Mouse (Mus musculus) kidney, embryonic 16.5 days (tissue): ENCODE data around the gene Sgo2a. TPM values are rescaled to one million over a fixed set of nuclear protein-coding genes. Genes with fewer than 3 reads are reported as not detected.
"Not testable (repeated sequence)": the region's sequence is repeated elsewhere in the genome, so short reads cannot be mapped to it uniquely, and the experiment has no call there.

Source experiments
- ATAC-seq: fragments of 200-750 bp; cut with Nextera tagmentation; 2 replicates; pipeline ENCODE4 v1.8.0; 2017; ENCODE audit warnings: moderate TSS enrichment; ENCODE audit not compliant: low FRiP score, low TSS enrichment
- H3K27ac ChIP-seq: fragments of 300-500 bp; sonication (generic); 2 replicates; pipeline ENCODE4 v1.5.1; 2014; ENCODE audit warnings: low read length
- H3K27me3 ChIP-seq: fragments of 300-500 bp; sonication (generic); 2 replicates; pipeline ENCODE4 v1.6.1; 2014; ENCODE audit warnings: low read length, control low read depth, mixed read lengths; ENCODE audit not compliant: insufficient read depth
- H3K36me3 ChIP-seq: fragments of 300-500 bp; sonication (generic); 2 replicates; pipeline ENCODE4 v1.6.1; 2014; ENCODE audit warnings: low read length, control low read depth, mixed read lengths; ENCODE audit not compliant: insufficient read depth
- H3K4me1 ChIP-seq: fragments of 300-500 bp; sonication (generic); 2 replicates; pipeline ENCODE4 v1.6.1; 2014; ENCODE audit warnings: low read length, control low read depth, mixed read lengths; ENCODE audit not compliant: insufficient read depth
- H3K4me2 ChIP-seq: fragments of 300-500 bp; sonication (generic); replicated peaks from 2 replicates; pipeline ENCODE4 v1.6.1; 2014; ENCODE audit warnings: low read depth, low read length
- H3K4me3 ChIP-seq: fragments of 300-500 bp; sonication (generic); 2 replicates; pipeline ENCODE4 v1.5.1; 2014; ENCODE audit warnings: mild to moderate bottlenecking, low read length
- H3K9ac ChIP-seq: fragments of 300-500 bp; sonication (generic); replicated peaks from 2 replicates; pipeline ENCODE4 v1.6.1; 2014; ENCODE audit warnings: low read length
- H3K9me3 ChIP-seq: fragments of 300-500 bp; sonication (generic); 2 replicates; pipeline ENCODE4 v1.6.1; 2016; ENCODE audit warnings: low read length, control low read depth
- WGBS: fragments of 180-500 bp; shearing (Covaris S2); extraction: QIAGEN DNeasy Blood & Tissue Kit; methylation state at CpG from one replicate; pipeline ENCODE4 v1.1.7; 2014; 5-methylcytosine and 5-hydroxymethylcytosine counted together
- polyA plus RNA-seq: library from polyadenylated mRNA; unstranded; fragments of >200 nt; fragmentation: Nextera tagmentation; extraction: Ambion mirVana; gene quantifications from 2 replicates; pipeline ENCODE4 v1.2.1, GENCODE M21; 2015

Sgo2a gene
- polyA plus RNA-seq, 1 experiment from 2014 or later = 15.6 TPM

DNA sequence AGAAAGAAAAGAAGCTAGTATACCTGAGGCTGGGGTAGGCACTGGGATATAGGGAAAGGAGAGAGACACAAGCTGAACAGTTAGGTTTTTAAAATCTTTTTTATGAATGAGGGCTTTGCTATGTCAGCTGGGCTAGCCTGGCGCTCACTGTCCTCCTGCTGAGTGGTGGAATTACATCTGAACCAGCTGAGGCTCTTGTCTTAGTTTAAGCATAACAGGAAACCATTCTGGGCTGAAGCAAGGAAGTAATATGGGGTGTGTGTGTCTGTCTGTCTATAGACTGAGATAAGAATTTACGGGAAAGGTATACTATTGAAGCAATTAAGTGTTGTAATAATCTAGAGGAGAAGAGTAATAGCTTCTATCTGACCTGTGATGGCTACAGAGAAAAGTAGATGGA, 24.2 kb upstream of the Sgo2a start:
- Histone ChIP-seq H3K27me3 (no peaks in the 10 kb centered on the region), H3K27ac (no peak overlapping the region), H3K9ac (no peak overlapping the region), H3K4me1 (peaks cover 11% of the 10 kb centered on the region), H3K36me3 (no peaks in the 10 kb centered on the region; the same call in 1 of the 2 replicates), H3K4me2 (no peak overlapping the region), H3K9me3 (no peaks in the 10 kb centered on the region), H3K4me3 (no peak overlapping the region)
- ATAC-seq = no peak
- WGBS = 83% methylated on average over 2 of the region's 2 CpGs

DNA sequence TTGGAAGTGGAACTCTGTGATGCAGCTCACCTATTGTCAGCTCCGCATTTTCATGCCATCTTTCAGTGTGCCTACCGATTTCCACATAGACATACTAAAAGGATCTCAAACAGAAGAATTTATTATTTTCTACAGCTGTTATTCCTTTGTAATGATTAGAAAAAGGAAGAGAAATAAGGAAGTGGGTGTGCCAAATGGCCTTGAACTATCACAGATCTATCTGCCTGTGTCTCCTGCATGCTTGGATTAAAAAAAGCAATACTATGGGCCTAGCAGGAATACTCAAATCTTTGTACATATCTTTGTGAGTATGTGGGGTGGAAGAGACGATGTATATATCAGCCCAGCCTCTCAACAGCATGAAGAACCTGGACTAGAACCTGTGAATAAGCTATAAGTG, 18.9 kb upstream of the Sgo2a start:
- no peak for ATAC-seq

DNA sequence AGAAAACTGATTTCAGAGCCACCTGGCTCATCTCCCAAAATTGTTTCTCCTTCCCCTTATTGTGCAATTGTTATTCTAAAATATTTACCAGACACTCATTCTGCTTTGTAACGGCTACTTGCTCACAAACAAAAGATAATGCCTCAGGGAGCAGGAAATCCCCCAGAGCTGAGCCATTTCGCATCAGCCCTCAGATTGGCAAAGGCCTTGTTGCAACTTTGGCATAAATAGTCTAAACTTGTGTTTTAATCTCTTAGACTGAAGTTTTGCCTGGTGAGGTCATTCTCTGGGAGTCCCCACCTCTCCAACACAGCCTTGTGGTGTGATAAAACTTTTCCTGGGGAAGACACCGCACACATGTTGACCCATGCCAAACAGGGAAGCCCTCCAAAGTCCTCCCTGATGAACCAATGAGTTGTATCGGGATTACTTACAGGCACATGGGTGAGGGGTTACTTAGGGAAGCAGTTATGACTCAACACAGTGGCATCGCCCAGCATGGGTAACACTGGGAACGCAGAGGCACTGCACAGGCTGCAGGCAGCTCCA, 6.6 kb upstream of the Sgo2a start:
- Histone ChIP-seq H3K4me2 (no peak overlapping the region), H3K27ac (no peak overlapping the region), H3K4me1 (no peaks in the 10 kb centered on the region), H3K9me3 (no peaks in the 10 kb centered on the region), H3K36me3 (no peaks in the 10 kb centered on the region), H3K9ac (no peak overlapping the region), H3K27me3 (no peaks in the 10 kb centered on the region), H3K4me3 (no peak overlapping the region)
- WGBS = 69% methylated on average over 6 of the region's 6 CpGs
- ATAC-seq = no peak

More for the DNA sequence above, 18.9 kb upstream of the Sgo2a start:
- no peaks in the 10 kb centered on the region for H3K36me3 ChIP-seq
- 89% methylated on average over 3 of the region's 3 CpGs for WGBS
- H3K4me3 ChIP-seq = no peak overlapping the region
- H3K4me2 ChIP-seq = no peak overlapping the region
- H3K9ac ChIP-seq = no peak overlapping the region
- no peaks in the 10 kb centered on the region for H3K27me3 ChIP-seq
- no peaks in the 10 kb centered on the region for H3K9me3 ChIP-seq
- H3K4me1 ChIP-seq = no peaks in the 10 kb centered on the region
- H3K27ac ChIP-seq = no peak overlapping the region

DNA sequence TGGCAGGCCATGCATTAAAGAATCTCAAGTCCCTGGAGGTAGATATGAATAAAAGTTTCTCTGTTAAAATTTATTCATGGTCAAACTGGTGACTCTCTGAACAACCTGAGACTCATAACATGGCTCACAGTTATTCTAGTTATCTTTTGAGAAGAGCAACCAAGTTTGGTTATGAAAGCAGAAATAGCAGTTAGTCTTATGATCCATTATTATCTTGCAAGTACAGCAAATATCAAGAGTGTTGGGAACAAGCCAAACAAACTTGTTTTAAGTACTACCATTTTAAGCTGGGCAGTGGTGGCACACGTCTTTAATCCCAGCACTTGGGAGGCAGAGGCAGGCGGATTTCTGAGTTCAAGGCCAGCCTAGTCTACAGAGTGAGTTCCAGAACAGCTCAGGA, 4.5 kb upstream of the Sgo2a start:
- Histone ChIP-seq H3K27me3 (no peaks in the 10 kb centered on the region), H3K4me3 (no peak overlapping the region), H3K4me2 (no peak overlapping the region), H3K27ac (no peak overlapping the region), H3K9me3 (no peaks in the 10 kb centered on the region), H3K36me3 (no peaks in the 10 kb centered on the region), H3K9ac (no peak overlapping the region), H3K4me1 (peaks cover under 1% of the 10 kb centered on the region; the same call in 1 of the 2 replicates)
- WGBS = 85% methylated on average over 2 of the region's 2 CpGs
- ATAC-seq = no peak

DNA sequence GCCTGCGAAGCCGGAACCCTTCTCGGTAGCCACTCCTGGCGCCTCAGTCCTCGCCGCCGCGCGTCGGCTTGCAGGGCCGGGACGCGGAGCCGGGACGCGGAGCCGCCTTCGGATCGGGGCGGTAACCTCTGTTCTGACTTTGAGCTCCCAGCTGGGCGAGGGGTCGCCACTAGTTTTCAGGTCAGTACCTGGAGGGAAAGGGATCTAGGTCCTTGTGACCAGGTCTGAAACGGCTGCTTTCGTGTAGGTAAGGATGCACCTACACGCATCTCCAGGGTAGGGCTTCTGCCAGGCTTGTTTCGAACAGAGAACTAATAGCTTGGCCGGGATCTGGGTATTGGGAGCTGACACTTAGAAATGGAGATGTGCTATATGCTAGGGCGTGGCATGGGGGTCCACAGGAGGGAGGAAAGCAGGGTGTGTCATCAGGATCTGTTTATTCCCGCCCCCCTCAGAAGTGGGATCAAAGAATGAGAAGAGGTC, 403 bp downstream of the Sgo2a start:
- H3K4me1 ChIP-seq = peaks cover 14% of the 10 kb centered on the region
- ATAC-seq = peak; percentile 56; the same call in 1 of the 2 replicates
- 0% methylated on average over 29 of the region's 29 CpGs for WGBS
- H3K9ac ChIP-seq = peak overlapping the region; percentile 91
- peak overlapping the region; percentile 87 for H3K4me2 ChIP-seq
- H3K4me3 ChIP-seq = peak overlapping the region; percentile 99
- no peaks in the 10 kb centered on the region for H3K27me3 ChIP-seq
- no peaks in the 10 kb centered on the region for H3K36me3 ChIP-seq
- peak overlapping the region; percentile 82 for H3K27ac ChIP-seq
- no peaks in the 10 kb centered on the region for H3K9me3 ChIP-seq

DNA sequence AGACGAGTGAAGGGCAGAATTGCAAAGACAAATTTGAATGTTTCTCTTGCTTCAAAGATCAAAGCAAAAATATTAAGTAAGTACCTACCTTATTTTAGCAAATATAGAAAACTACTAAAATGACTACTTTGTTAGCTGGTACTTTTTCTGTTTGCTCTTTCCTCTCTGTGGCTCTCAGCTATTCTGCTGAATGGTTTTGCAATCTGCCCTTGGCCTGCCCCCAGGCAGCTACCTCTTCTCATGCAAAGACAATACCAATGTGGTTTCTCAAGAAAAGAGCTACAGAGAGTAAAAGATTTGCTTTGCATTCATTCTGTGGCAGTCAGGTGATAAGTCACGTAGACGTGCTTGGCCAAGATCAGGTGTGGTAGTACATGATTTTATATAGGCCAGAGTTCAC, 2.4 kb downstream of the Sgo2a start:
- Histone ChIP-seq H3K27me3 (no peaks in the 10 kb centered on the region), H3K4me2 (no peak overlapping the region)

DNA sequence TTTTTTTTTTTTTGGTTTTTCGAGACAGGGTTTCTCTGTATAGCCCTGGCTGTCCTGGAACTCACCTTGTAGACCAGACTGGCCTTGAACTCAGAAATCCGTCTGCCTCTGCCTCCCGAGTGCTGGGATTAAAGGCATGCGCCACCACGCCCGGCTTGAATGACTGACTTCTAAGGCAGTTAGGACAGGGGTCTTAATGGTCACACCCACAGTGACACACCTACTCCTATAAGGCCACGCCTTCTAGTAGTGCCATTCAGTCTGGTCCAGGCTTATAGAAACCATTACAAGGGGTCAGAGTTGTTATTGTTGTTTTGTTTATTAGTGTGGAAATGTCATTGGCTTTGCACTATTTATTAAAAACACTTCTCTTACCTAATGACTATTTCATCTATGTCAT, 10.6 kb downstream of the Sgo2a start:
- H3K4me3 ChIP-seq, H3K4me1 ChIP-seq, H3K9ac ChIP-seq, H3K4me2 ChIP-seq, H3K27me3 ChIP-seq, ATAC-seq, H3K27ac ChIP-seq, H3K9me3 ChIP-seq: not testable (repeated sequence)
- 98% methylated on average over 6 of the region's 7 CpGs for WGBS
- H3K36me3 ChIP-seq = peaks cover 16% of the 10 kb centered on the region; the same call in 1 of the 2 replicates

More for the DNA sequence above, 2.4 kb downstream of the Sgo2a start:
- H3K27ac ChIP-seq = no peak overlapping the region
- H3K36me3 ChIP-seq = peaks cover 3% of the 10 kb centered on the region; the same call in 1 of the 2 replicates
- H3K4me1 ChIP-seq = peaks cover 14% of the 10 kb centered on the region
- no peak for ATAC-seq
- H3K9ac ChIP-seq = no peak overlapping the region
- 81% methylated on average over 3 of the region's 3 CpGs for WGBS
- no peaks in the 10 kb centered on the region for H3K9me3 ChIP-seq
- H3K4me3 ChIP-seq = no peak overlapping the region

DNA sequence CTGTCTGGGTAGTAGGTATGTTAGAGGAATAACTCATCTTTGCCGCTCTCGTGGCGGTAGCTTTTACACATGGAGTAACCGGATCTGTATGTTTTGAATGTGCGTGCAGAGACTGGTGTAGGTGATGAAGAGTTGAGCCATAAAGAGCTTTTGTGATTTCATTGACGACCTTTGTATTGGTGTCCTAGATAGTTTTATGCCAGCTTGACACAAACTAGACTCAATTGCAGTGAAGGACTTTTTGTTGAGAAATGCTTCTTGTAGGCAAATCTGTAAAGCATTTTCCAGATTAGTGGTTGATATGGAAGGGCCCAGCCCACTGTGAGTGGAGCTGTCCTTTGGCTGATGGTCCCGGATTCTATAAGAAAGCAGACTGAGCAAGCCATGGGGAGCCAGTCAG, 23.1 kb downstream of the Sgo2a start, which contains the start of gene Kctd18:
Kctd18 (minus strand) TSS at position 101 of the 400 bp plus-strand sequence.
- Histone ChIP-seq H3K9ac (no peak within 1 kb of the TSS), H3K27me3 (no peaks in the 10 kb centered on the region), H3K27ac (no peak within 1 kb of the TSS), H3K4me2 (no peak within 1 kb of the TSS), H3K9me3 (no peaks in the 10 kb centered on the region), H3K4me1 (no peaks in the 10 kb centered on the region), H3K36me3 (peaks cover 38% of the 10 kb centered on the region), H3K4me3 (no peak within 1 kb of the TSS)
- WGBS = 97% methylated on average over 7 of the region's 7 CpGs
- ATAC-seq = no peak

DNA sequence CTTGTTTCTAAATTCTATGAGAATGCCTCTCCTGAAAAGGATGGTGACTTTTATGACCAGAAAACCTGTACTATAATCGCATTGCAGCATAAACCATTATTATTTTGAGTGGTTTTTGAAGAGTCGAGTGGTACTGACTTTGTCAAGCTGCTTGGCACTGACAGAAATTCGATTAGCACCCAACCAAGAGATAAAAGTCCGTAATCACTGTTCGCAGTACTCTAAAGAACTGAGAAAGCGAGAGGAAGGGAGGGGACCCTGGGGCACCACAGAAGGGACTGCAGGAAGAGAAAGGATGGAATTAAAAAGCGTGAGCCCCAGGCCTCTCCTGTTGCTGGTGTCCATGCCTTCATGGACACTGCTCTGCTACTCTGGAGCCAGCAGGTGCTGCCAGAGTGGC, 31.9 kb downstream of the Sgo2a start:
- no peak overlapping the region for H3K9ac ChIP-seq
- no peak for ATAC-seq

DNA sequence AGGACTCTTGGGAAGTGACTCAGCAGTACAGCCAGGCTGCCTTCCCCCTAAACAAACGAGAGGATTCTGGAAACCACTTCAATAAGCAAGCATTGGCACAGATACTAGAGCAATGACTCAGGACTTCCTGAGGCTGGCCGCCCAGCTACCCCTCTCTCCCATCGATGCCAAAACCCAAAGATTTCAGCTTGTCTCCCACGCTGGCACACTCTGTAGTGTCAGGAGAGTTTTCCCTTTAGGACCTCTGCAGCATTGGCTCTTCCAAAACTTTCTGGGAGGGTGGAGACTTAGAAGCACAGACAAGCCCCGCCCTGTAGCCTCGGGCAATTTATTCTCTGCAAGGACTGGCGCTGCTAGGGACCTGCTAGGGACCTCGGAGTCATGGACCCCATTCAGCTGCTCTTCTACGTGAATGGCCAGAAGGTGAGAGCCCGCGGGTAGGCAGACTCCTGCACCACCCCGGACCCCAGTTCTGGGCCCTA, 33.9 kb downstream of the Sgo2a start, which contains the start of gene Aox1:
Aox1 (plus strand) TSS at position 296 of the 482 bp plus-strand sequence.
- Histone ChIP-seq H3K27me3 (no peaks in the 10 kb centered on the region), H3K4me3 (peak within 1 kb of the TSS; percentile 40), H3K27ac (no peak within 1 kb of the TSS), H3K9ac (peak within 1 kb of the TSS; percentile 52), H3K36me3 (0 out of 2 replicates have a peak, but pooled peaks cover under 1% of the 10 kb centered on the region), H3K9me3 (no peaks in the 10 kb centered on the region), H3K4me2 (peak within 1 kb of the TSS; percentile 68), H3K4me1 (peaks cover 13% of the 10 kb centered on the region; the same call in 1 of the 2 replicates)
- ATAC-seq = peak; percentile 72
- 9% methylated on average over 12 of the region's 12 CpGs for WGBS

More for the DNA sequence above, 31.9 kb downstream of the Sgo2a start:
- Histone ChIP-seq H3K27ac (no peak overlapping the region), H3K4me2 (no peak overlapping the region), H3K9me3 (no peaks in the 10 kb centered on the region), H3K36me3 (peaks cover 6% of the 10 kb centered on the region; the same call in 1 of the 2 replicates), H3K4me1 (peaks cover 13% of the 10 kb centered on the region; the same call in 1 of the 2 replicates), H3K4me3 (no peak overlapping the region), H3K27me3 (no peaks in the 10 kb centered on the region)
- WGBS = 85% methylated on average over 7 of the region's 7 CpGs
